Mouse (Mus musculus): ENCODE results near the gene Aspg. TPM values are rescaled to one million over a fixed set of nuclear protein-coding genes. Genes with fewer than 3 reads are reported as not detected.

The Aspg gene
- polyA plus RNA-seq, 1 experiment: not detected

DNA sequence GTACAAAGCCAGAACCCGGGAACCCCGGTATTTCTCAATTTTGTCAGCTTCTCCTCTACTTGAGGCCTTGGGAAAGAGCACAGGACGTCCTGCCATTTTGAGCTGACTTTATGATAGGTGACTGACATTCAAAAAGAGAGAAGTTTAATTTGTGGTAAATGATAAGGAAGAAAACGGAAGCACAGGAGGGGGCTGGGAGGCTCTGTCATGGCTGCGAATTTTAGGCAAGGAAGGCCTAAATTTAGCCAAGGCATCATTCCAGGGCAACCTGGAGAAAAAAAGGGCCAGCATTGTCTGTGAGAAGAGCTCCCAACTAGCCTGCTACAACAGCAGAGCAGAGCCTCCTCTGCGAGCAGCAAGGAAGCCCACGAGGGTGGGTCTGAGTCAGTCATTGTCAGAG, 34.3 kb downstream of the Aspg start:
- TF ChIP-seq GATA1 (IDR thresholded peaks at IDR 0.05; ENCODE audit: low read length): no peak

DNA sequence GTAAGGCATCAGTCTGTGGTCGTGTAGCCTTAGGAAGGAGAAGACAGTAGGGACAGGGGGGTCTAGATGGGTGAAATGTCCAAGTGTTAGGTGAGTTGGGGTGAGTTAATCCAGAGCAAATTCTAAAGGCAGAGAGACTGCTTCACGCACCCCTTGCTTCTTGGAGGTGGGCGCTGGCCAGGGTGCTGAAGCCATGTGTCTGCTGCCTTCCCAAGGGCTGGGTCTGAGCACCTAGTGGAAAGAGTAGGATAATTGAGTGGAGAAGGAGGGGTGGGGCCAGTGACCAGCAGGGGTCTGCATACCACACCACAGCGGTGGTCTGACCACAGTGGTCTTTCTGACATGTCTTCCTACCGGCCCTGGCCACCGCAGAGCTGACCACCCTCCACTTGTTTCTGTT, 34.8 kb downstream of the Aspg start:
- TF ChIP-seq GATA1 (IDR thresholded peaks at IDR 0.05; ENCODE audit: low read length): no peak

DNA sequence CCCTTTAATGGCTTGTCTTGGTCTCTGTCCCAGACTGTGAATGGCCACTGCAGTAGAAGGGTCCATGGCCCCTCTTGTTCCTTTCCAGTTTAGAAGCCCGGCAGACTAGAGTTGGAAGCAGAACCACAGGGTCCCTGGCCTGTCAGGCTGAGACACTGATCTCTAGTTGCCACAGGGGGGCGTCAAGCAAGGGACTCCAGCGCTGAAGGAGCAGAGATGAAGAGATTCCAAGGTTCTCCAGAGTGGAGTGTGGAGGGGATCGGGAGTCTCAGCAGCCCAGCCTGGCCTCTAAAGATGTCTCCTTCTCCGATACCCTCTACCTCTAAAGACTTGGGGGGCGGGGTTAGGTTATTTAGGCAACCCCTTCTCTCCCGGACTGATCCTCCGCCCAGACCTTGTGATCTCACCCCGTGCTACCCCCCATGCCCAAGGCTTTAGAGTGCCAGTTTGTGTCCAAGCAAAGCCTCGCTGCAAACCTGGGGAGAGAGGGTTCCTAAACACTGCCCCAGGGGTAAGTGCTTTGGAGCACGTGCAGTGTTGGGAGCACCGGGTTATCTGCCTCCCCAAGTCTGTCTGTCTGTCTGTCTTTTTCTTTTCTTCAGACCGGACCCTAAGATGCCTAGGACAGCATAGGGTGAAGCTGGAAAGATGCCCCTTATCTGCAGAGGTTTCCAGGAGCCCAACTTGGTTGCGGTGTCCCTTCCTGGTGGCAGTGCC, 36.8 kb downstream of the Aspg start:
- TF ChIP-seq GATA1 (IDR thresholded peaks at IDR 0.05; ENCODE audit: low read length): no peak

DNA sequence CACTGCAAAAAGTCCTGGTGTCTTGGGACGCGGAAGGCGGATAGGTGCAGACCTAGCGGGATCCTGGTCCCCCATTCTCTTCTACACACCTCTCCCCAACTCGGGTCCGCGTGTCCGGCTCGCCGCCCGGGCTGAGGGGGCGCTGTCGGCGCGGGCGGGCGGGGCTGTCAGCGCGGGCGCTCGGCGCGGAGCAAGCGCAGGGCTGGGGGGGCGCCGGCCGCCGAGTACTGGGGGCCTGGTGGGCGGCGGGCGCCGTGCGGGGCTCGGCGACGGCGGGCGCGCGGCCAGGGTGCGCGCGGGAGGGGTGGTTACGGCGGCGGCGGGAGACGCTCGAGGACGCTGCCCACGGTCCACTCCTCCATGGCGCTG, 37.3 kb downstream of the Aspg start:
- no peak for TF ChIP-seq GATA1 (IDR thresholded peaks at IDR 0.05; ENCODE audit: low read length)

DNA sequence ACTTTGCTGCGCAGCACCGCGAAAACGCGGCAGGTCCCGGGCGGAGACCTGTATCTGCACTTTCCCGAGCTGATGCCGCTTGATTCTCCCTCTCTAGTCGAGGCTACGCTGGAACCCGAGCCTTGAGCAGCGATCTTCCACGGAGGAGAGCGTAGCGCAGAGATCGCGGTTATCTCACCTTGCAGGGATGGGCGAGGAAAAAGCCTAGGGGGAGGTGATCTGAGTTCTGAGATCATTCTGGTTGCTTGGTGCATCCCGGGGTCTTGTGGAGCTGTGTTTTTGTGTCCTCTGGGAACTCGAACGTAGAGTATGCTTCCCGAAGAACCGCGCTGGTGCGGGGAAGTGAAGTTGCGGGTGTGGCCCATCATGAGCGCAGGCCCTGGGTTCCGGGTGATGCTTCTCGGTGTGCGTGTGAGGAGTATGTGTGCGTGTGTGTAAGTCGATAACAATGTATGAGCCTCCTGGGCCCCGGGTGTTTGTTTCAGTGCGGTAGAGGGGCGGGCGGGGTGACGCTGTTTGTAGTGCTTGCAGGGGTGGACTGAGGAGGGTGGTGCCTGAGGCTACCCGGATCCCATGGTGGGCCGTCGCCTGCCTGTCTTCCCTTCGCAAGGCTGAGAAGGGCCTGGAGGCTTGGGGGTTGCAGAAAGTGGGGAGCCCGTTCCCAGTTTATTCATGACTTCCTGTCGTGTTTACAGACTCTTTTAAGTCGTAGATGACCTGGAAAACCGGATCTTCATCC, 38.1 kb downstream of the Aspg start:
- TF ChIP-seq GATA1 (IDR thresholded peaks at IDR 0.05; ENCODE audit: low read length): no peak

DNA sequence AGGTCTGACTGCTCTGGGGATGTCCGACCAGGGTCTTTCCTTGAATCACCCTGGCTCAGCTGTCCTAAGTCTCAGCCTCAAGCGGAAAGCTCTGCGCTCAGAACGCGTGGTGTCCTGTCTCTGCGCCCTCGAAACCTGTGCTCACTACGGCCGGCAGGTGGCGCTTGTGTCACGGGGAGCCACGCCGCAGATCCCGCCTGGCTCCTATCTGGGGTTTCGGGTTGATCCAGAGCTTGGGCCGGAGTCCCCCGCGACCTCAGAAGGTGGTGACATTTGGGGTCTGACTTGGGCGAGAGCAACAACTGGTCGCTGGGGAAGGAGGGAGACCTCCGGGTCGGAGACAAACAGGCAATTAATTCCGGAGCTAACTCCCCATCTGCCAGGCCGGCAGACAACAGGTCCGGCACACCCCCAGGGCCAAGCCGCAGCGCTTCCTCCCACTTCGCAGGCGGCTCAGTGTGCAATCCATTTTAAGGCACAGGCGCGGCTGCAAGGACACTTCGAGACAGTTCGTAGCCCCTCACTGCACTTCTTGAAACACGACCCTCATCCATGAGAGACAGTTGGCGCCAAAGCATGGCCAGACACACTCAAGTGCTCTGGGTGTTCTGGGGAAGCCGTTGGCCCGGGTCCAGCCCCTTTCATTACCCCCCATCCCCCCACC, 38.9 kb downstream of the Aspg start:
- TF ChIP-seq GATA1 (IDR thresholded peaks at IDR 0.05; ENCODE audit: low read length): no peak

DNA sequence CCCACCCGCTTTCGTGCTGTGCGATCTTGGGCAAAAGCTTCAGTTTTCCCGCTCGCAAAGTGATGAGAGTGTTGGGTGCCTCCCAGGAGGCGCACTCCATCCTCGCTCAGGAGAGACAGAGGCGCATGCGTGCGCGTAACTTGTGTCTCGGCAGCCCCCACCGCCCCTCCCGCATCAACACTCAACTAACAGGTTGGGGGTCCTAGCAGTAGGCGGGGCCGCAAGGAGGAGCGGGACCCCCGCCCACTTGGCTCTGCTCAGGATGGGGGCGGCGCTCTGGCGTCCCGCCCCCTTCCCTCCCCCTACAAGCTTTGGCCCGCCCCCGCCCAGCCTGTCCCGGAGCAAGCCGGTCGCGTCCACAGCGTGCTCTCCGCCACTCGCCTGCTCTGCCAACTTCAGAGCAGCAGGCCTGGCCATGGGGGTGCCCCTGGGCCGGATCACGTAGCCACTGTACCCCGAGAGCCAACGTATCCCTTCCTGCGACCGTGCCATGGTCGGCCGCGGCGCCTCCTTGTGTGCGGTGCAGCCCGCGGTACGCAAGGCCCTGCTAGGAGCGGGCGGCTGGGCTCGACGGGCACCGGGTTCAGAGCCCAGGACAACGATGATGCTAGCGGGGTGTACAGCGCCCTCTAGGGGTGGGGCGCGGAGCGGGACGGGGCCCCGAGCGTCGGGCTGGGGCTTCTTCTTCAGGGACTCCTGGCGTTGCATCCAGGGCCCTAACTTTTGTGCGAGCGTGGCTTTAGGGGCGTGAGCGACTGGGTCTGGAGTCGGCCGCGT, 39.6 kb downstream of the Aspg start, which contains the start of gene Kif26a:
Gene Kif26a (plus strand): TSS at position 334 of the 777 bp plus-strand sequence.
- no peak for TF ChIP-seq GATA1 (IDR thresholded peaks at IDR 0.05; ENCODE audit: low read length)

DNA sequence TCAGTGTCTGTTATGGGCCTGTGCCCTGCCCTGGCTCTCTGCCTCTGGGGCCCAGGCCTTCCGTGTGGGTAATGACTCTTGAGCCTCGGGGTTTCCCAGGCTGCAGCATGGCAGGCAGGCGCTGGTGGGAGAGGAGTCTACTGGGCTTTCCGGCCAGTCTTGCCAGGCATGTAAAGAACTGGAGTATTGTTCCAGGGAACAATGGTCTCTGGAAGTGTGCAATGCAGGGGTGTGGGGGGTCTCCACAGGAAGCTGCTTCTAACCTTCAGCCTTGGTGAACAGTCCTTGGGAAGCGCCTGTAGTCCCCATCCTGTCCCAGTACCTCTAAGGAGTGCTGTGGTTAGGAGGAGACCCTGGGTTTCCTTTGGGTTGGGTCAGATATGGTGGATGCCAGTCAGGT, 40.9 kb downstream of the Aspg start:
- no peak for TF ChIP-seq GATA1 (IDR thresholded peaks at IDR 0.05; ENCODE audit: low read length)

DNA sequence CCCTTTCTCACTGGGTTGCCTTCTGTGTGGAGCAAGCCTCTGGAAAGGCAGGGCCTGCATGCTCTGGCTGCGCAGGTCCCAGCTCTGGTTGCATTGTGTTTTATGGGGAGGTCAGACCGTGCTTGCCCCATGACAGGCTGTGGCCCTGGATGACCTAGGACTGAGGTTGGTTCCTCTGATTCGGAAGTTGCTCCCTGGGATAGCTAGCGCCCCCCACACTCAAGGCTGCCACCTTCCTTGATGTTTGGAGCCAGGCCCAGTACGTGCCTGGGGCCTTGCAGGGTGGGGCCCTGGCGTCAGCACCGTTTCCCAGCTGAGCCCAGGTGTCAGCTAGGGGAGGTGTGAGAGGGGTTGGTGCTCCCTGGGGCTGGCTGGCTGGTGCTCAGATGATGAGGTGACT, 43.5 kb downstream of the Aspg start:
- TF ChIP-seq GATA1 (IDR thresholded peaks at IDR 0.05; ENCODE audit: low read length): no peak

DNA sequence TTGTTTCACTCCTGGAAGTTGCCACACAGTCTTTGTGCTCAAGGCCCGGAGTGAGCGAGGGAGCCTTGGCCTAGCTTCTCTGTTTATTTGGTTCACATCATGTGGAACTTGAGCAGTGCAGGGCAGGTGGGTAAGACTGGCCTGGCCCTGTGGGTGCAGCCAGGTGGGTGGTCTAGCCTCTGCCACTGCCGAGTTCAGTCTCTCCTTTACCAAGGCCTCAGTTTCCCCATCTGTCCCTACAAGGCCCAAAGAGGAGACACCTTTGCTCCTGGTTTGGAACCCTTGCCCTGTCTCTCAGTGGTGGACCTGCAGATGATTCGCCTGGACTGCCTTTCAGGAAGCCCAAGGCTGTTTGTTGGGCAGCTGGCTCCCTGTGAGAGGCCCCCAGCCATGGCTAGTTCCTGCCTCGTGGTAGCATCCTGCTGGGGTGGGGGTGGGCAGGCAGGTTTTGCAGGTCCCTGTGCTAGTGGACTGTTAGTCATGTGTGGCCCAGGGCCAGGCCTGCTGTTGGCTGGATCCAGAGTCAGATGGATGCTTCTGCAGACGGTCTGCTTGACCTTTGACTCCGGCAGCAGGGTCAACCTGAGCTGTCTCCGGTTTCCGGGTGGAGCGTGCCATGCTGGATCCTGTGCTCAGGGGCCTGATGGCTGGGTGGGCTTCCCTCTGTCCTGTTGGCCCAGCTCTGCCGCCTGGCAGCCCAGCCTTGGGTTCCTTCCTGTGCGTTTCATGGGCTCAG, 44.9 kb downstream of the Aspg start:
- no peak for TF ChIP-seq GATA1 (IDR thresholded peaks at IDR 0.05; ENCODE audit: low read length)

DNA sequence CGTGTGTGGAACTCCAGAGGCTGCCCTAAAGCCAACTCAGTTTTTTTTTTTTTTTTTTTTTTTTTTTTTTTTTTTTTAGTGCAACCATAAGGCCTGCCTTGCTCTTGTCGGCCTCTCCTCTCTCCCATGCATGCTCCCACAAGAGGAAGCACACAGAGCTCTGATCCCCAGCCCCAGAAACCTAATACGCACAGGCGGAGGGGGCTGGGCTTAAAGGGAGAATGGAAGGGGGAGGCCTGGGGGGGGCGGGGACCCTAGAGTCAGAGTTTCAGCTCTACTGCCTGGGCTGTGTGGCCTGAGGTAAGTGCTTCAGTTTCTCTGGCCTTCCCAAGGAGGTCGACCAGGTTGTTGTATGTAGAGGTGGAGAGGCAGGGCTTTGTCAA, 45.5 kb downstream of the Aspg start:
- TF ChIP-seq GATA1 (IDR thresholded peaks at IDR 0.05; ENCODE audit: low read length): no peak

DNA sequence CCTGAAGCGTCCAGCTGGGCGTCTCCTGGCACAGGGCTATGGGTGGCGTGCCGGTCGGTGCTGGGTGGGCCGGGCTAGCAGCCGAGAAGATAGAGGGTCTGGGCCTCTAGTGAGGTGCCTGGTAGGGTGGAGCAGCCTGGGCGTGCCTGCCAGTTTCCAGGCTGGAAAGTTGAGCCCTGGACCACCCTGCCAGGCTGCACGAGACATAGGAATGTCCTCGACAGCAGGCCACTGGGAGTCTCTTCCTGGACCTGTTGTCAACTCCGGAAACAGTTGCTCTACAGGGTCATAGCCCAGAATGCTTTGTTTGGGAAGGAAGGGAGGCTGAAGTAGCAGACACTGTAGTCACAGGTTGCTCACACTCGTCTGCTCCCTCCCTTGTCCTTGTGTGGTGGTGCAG, 47.1 kb downstream of the Aspg start:
- no peak for TF ChIP-seq GATA1 (IDR thresholded peaks at IDR 0.05; ENCODE audit: low read length)

DNA sequence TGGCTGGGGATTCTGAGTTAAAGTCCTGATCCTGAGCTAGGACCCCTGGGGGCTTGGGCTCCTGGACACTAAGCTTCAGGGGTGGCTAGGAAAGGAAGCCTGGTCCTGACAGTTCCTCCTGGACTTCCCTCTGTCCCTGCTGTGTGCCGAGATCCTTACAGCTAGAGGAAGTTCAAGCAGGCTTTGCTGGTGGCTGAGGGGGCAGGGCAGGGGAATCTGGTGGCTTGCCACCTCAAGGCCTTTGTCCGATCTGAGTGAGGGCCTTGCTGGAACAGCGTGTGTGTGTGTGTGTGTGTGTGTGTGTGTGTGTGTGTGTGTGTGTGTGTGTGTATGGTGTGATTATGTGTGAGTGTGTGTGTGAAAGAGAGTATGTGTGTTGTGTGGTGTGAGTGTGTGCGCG, 48.0 kb downstream of the Aspg start:
- no peak for TF ChIP-seq GATA1 (IDR thresholded peaks at IDR 0.05; ENCODE audit: low read length)

DNA sequence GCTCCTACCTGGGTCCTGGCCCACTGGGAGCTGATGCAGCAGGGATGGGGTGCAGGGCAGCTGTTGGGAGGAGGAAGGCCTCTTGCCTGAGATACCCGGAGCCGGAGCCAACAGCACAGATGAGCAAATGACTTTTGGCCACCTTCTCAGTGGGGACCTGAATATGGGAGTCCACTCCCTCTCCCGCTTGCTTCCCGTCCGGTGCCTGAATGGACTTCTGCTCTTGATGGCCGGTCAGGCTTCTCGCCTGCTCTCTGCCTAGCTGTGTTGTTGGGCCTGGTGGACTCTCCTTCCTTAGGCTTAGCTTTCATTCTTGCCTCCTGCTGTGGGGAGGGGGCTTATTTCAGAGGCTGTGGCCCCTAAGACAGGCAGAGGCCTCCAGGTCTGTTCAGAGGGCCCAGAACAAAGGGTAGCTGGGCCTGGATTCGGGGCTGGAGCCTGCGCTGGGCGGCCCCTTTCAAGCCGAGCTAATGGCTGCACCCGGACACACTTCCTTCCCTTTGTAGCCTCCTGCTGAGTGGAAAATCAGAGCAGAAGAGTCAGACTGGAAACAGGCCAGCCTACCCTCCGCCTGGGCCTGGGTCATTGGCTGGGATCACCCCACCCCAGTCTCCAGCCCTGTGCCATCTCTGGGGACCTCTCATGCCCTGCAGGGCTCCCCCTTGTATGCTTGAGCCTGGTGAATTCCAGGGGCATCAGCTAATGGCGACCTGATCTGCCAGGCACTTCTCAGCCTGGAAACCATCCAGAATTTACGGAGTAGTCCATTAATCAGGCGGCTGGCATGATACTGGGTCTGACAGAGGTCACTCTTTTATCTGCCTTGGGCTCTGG, 49.0 kb downstream of the Aspg start:
- TF ChIP-seq GATA1 (IDR thresholded peaks at IDR 0.05; ENCODE audit: low read length): no peak

All from G1E-ER4 (cell line).